Mouse (Mus musculus) urinary bladder, postnatal 0 days (tissue): ENCODE data around the gene Ddx50. TPM values are rescaled to one million over a fixed set of nuclear protein-coding genes. Genes with fewer than 3 reads are reported as not detected.

Source experiments
- microRNA-seq: library from miRNA; unstranded; fragments of <30 nt; microRNA quantifications from one replicate; pipeline ENCODE4, GENCODE M21; 2016
- polyA plus RNA-seq: library from polyadenylated mRNA; unstranded; fragments of >200 nt; fragmentation: Nextera tagmentation; extraction: Ambion mirVana; gene quantifications from 2 replicates; pipeline ENCODE4 v1.2.1, GENCODE M21; 2015

The Ddx50 gene
- polyA plus RNA-seq = 79.9 and 107 TPM in 2 replicates

GRCm38 (mm10) chr10:62650881-62651810, at the start of gene Ddx50:
TSS of gene Ddx50 (minus strand) at chr10:62651218.

GRCm38 (mm10) chr10:62602177-62603040, 48.6 kb downstream of the Ddx50 start, which contains the start of gene Ddx21:
TSS of gene Ddx21 (minus strand) at chr10:62602281.

DNA sequence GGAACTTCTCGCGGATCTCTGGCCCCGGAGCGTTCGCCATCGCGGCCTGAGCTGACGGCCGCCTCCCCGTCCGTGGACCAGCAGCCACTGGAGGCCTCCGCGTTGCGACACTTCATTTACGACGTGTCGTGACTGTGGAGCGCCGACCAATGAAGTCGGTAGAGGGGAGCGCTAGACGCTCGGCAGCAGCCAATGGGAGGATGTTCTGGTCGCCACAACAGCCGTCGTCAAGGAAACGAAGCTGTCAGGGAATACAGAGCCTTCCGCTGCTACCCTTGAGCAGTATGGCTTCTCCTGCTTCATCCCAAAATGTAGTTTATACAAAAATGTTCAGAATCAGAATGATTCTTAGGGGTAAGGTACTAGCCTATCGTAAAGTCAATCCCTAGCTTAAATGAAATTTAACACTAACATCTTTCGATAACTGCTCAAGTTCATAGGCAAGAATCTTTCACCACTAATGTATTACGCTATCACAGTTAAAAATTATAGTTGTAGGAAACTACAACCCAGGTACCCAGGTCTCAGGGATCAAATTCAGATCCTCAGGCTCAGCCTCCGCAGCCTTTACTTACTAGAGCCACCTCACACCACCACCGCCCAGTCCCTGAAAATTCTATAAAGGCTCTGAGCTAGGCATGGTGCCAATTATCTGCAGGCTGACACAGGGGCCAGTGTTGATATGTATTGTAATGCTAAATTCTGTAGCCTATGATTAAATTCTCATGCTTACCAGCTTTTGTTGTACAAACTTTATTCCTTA, 72.5 kb downstream of the Ddx50 start, which contains the start of gene Kif1bp:
Kif1bp (minus strand) TSS at position 120 of the 763 bp plus-strand sequence.

Small RNAs within 50 kb of the gene (microRNA-seq; reads per million reads assigned to microRNA genes)
- not detected for gene Mir7215

Other genes with a start within 250 kb of the Ddx50 start
- gene Hkdc1, start 228.7 kb downstream of the Ddx50 start, polyA plus RNA-seq = 0.17 and 0.28 TPM in 2 replicates
- 0.08 and 0.25 TPM in 2 replicates for gene 4930507D05Rik, start 201.7 kb downstream of the Ddx50 start, polyA plus RNA-seq
- gene Supv3l1, start 201.5 kb downstream of the Ddx50 start, polyA plus RNA-seq = 11.6 and 12.2 TPM in 2 replicates
- 43.3 and 49.1 TPM in 2 replicates for gene Vps26a, start 164.4 kb downstream of the Ddx50 start, polyA plus RNA-seq
- gene Srgn, start 123.8 kb downstream of the Ddx50 start, polyA plus RNA-seq = 51.5 and 423 TPM in 2 replicates
- gene Kif1bp, start 72.8 kb downstream of the Ddx50 start, polyA plus RNA-seq = 16.7 and 20.4 TPM in 2 replicates
- 10.8 and 13.6 TPM in 2 replicates for gene Ddx21, start 48.9 kb downstream of the Ddx50 start, polyA plus RNA-seq
- gene Stox1, start 74.9 kb upstream of the Ddx50 start, polyA plus RNA-seq = 0.55 and 0.79 TPM in 2 replicates
- gene Ccar1, start 141.1 kb upstream of the Ddx50 start, polyA plus RNA-seq = 54.2 and 56.2 TPM in 2 replicates